ENCODE assay signal across 26 mouse cellular contexts in the genomic region with DNA sequence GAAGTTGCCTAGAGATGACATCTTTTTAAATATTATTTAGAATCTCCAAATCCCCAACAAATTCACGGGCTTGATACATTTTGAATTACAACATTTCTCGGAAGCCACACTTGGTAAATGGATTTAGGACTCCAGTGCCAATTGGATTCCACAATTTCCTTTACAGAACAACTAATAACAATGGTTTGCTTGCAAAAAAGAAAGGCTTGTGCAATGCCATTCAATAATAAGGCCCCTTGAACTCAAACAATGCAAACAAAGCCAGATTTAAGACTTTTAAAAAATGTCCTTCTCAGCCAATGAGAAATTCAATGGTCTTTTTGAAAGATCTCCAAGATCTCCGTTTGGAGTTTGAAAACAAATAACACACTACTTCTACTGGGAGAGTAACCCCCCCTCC.
DNase-seq lines count a peak whose midpoint lies in the region; ATAC-seq and TF ChIP-seq lines count a peak whose summit lies in the region.
"Had no signal": no experiment of that assay in that cellular context is flagged by ENCODE, and none has a peak within 500 bp of the region (broad histone marks: within the 10 kb centered on the region; RNA-seq: fewer than 3 reads in every experiment).

No protein-coding gene starts in this region.

- H3K4me1 ChIP-seq in liver, adult 2 months (ENCODE audit: control insufficient read depth, insufficient read depth, low read length) = peaks cover 27% of the 10 kb centered on the region
- H3K4me1 ChIP-seq in lung, postnatal 0 days (ENCODE audit: insufficient read depth, low read depth, low read length) = peaks cover 19% of the 10 kb centered on the region
- no peaks in the 10 kb centered on the region for H3K4me1 ChIP-seq in midbrain, embryonic 11.5 days (ENCODE audit: control insufficient read depth, insufficient read depth, low read length)
- H3K4me1 ChIP-seq in midbrain, embryonic 13.5 days (replicated peaks) = no peaks in the 10 kb centered on the region
- H3K4me1 ChIP-seq: embryonic facial prominence, embryonic 10.5 days; embryonic facial prominence, embryonic 13.5 days; forebrain, embryonic 13.5 days; hindbrain, embryonic 12.5 days; hindbrain, embryonic 15.5 days had no signal

- no peak overlapping the region for H3K9ac ChIP-seq in liver, adult 2 months (ENCODE audit: low read depth, low read length)
- H3K9ac ChIP-seq in lung, postnatal 0 days (replicated peaks; ENCODE audit: low read depth) = no peak overlapping the region
- no peak overlapping the region for H3K9ac ChIP-seq in midbrain, embryonic 11.5 days (ENCODE audit: low read length)
- H3K9ac ChIP-seq in midbrain, embryonic 13.5 days (replicated peaks) = no peak overlapping the region
- H3K9ac ChIP-seq: embryonic facial prominence, embryonic 13.5 days; forebrain, embryonic 13.5 days; heart, embryonic 13.5 days; hindbrain, embryonic 12.5 days; hindbrain, embryonic 15.5 days had no signal

- H3K27me3 ChIP-seq in liver, adult 2 months (ENCODE audit: control insufficient read depth, insufficient read depth, low read length) = no peaks in the 10 kb centered on the region
- H3K27me3 ChIP-seq in lung, postnatal 0 days (replicated peaks; ENCODE audit: insufficient read depth, low read length) = no peaks in the 10 kb centered on the region
- no peaks in the 10 kb centered on the region for H3K27me3 ChIP-seq in midbrain, embryonic 11.5 days (ENCODE audit: control insufficient read depth, insufficient read depth, low read length)
- no peaks in the 10 kb centered on the region for H3K27me3 ChIP-seq in midbrain, embryonic 13.5 days
- H3K27me3 ChIP-seq: embryonic facial prominence, embryonic 13.5 days; forebrain, embryonic 13.5 days; heart, embryonic 13.5 days; hindbrain, embryonic 12.5 days; hindbrain, embryonic 15.5 days had no signal

- H3K36me3 ChIP-seq in liver, adult 2 months (ENCODE audit: control insufficient read depth, insufficient read depth, low read length) = peaks cover 34% of the 10 kb centered on the region
- H3K36me3 ChIP-seq in lung, postnatal 0 days (ENCODE audit: insufficient read depth, low read length) = peaks cover 23% of the 10 kb centered on the region
- H3K36me3 ChIP-seq in midbrain, embryonic 11.5 days (ENCODE audit: control insufficient read depth, insufficient read depth, low read length) = peaks cover 13% of the 10 kb centered on the region; the same call in 1 of the 2 replicates
- H3K36me3 ChIP-seq in midbrain, embryonic 13.5 days = peaks cover 38% of the 10 kb centered on the region

- peak; percentile 57 for TF ChIP-seq EP300 in lung, postnatal 0 days (IDR thresholded peaks at IDR 0.05)

- peak; percentile 72 for DNase-seq in liver, adult 2 months (ENCODE audit: extremely low read depth, low read depth, low spot score)
- no peak for DNase-seq in liver
- peak; percentile 75 for DNase-seq in lung, postnatal 0 days (ENCODE audit: low spot score)
- DNase-seq in lung, postnatal 14 days = no peak
- peak; percentile 73 for DNase-seq in midbrain, embryonic 11.5 days (ENCODE audit: low spot score, missing footprints)
- DNase-seq: adrenal gland, adult 2 months; adrenal gland, postnatal 14 days; cerebellum, adult 11-12 months; cerebellum, adult 8-10 months; cerebellum, postnatal 10 days; cerebellum, postnatal 36 days; embryo, embryonic 11 days; gastrocnemius, postnatal 25 days; heart, adult 18-20 months; heart, postnatal 14 days had no signal

- no peak overlapping the region for H3K4me3 ChIP-seq in liver, adult 2 months (ENCODE audit: insufficient read depth, low read depth, low read length)
- no peak overlapping the region for H3K4me3 ChIP-seq in lung, postnatal 0 days (ENCODE audit: low read depth, low read length)
- no peak overlapping the region for H3K4me3 ChIP-seq in midbrain, embryonic 11.5 days (ENCODE audit: low read depth, low read length)
- no peak overlapping the region for H3K4me3 ChIP-seq in midbrain, embryonic 13.5 days (replicated peaks)
- H3K4me3 ChIP-seq: embryonic facial prominence, embryonic 10.5 days; embryonic facial prominence, embryonic 13.5 days; erythroblast, embryonic 14.5 days; forebrain, embryonic 13.5 days; heart, embryonic 10.5 days; heart, embryonic 13.5 days; hindbrain, embryonic 12.5 days; hindbrain, embryonic 15.5 days had no signal

- TF ChIP-seq POLR2A in liver, adult 2 months (IDR thresholded peaks at IDR 0.05; ENCODE audit: extremely low read depth, insufficient read depth, low read length) = no peak

- TF ChIP-seq CTCF in liver, adult 2 months (IDR thresholded peaks at IDR 0.05; ENCODE audit: low read depth, low read length) = no peak
- TF ChIP-seq CTCF in lung, postnatal 0 days (IDR thresholded peaks at IDR 0.05) = no peak

- H3K27ac ChIP-seq in liver, adult 2 months (replicated peaks; ENCODE audit: insufficient read depth, low read depth, low read length) = peak overlapping the region; percentile 67
- H3K27ac ChIP-seq in lung, postnatal 0 days (ENCODE audit: low read length) = peak overlapping the region; percentile 48; the same call in 1 of the 2 replicates
- no peak overlapping the region for H3K27ac ChIP-seq in midbrain, embryonic 11.5 days (ENCODE audit: low read depth, low read length)
- no peak overlapping the region for H3K27ac ChIP-seq in midbrain, embryonic 13.5 days
- H3K27ac ChIP-seq: embryonic facial prominence, embryonic 10.5 days; embryonic facial prominence, embryonic 13.5 days; forebrain, embryonic 13.5 days; heart, embryonic 10.5 days; heart, embryonic 13.5 days; hindbrain, embryonic 12.5 days; hindbrain, embryonic 15.5 days had no signal

- 25% methylated on average over 3 of the region's 3 CpGs for WGBS in liver, adult 2 months
- WGBS in lung, postnatal 0 days = 26% methylated on average over 3 of the region's 3 CpGs
- WGBS in midbrain, embryonic 11.5 days = 62% methylated on average over 3 of the region's 3 CpGs
- WGBS in midbrain, embryonic 13.5 days = 54% methylated on average over 3 of the region's 3 CpGs

- no peak overlapping the region for H3K4me2 ChIP-seq in lung, postnatal 0 days (replicated peaks; ENCODE audit: low read depth, low read length)
- H3K4me2 ChIP-seq in midbrain, embryonic 11.5 days = no peak overlapping the region
- no peak overlapping the region for H3K4me2 ChIP-seq in midbrain, embryonic 13.5 days (replicated peaks)
- H3K4me2 ChIP-seq: embryonic facial prominence, embryonic 13.5 days; forebrain, embryonic 13.5 days; heart, embryonic 13.5 days; hindbrain, embryonic 12.5 days; hindbrain, embryonic 15.5 days had no signal

- no peaks in the 10 kb centered on the region for H3K79me2 ChIP-seq in liver, adult 2 months (ENCODE audit: control insufficient read depth, insufficient read depth, low read length)

- ATAC-seq in lung, postnatal 0 days = no peak
- no peak for ATAC-seq in midbrain, embryonic 11.5 days (ENCODE audit: low FRiP score)
- no peak for ATAC-seq in midbrain, embryonic 13.5 days
- ATAC-seq: CD4-positive, CD25-positive, alpha-beta regulatory T cell, adult 4 months; forebrain, embryonic 13.5 days; forebrain, embryonic 16.5 days had no signal

- no peaks in the 10 kb centered on the region for H3K9me3 ChIP-seq in lung, postnatal 0 days (ENCODE audit: low read length)
- H3K9me3 ChIP-seq in midbrain, embryonic 11.5 days (ENCODE audit: control insufficient read depth, low read length) = no peaks in the 10 kb centered on the region
- H3K9me3 ChIP-seq in midbrain, embryonic 13.5 days = no peaks in the 10 kb centered on the region
- H3K9me3 ChIP-seq: embryonic facial prominence, embryonic 10.5 days; embryonic facial prominence, embryonic 13.5 days; forebrain, embryonic 13.5 days; heart, embryonic 10.5 days; heart, embryonic 13.5 days; hindbrain, embryonic 12.5 days; hindbrain, embryonic 15.5 days had no signal

Comparison
In these comparisons a context has a peak if more than half of its experiments do, and no peak if none do; other contexts are left out.
1. DNase-seq: peak in liver, adult 2 months (single experiment), lung, postnatal 0 days (single experiment) and midbrain, embryonic 11.5 days (single experiment); none in liver (single experiment) and lung, postnatal 14 days (single experiment).
2. H3K27ac ChIP-seq: peak in liver, adult 2 months (single experiment) and lung, postnatal 0 days (single experiment); none in midbrain, embryonic 11.5 days (single experiment) and midbrain, embryonic 13.5 days (single experiment).